Comparison of ENCODE assay signal across 51 mouse cellular contexts in genomic region chr7:102915261-102915660, GRCm38 (mm10). TPM values are rescaled to one million over a fixed set of nuclear protein-coding genes. Genes with fewer than 3 reads are reported as not detected.
"Had no signal": no experiment of that assay in that cellular context is flagged by ENCODE, and none has a peak within 500 bp of the region (broad histone marks: within the 10 kb centered on the region; RNA-seq: fewer than 3 reads in every experiment).

No protein-coding gene starts in this region.

- H3K27me3 ChIP-seq: heart, embryonic 12.5 days; heart, embryonic 13.5 days; heart, embryonic 15.5 days; hindbrain, embryonic 12.5 days; hindbrain, embryonic 13.5 days; hindbrain, embryonic 15.5 days; intestine, embryonic 15.5 days; kidney, embryonic 15.5 days had no signal

- H3K36me3 ChIP-seq: heart, embryonic 12.5 days; heart, embryonic 13.5 days; heart, embryonic 15.5 days; hindbrain, embryonic 10.5 days; hindbrain, embryonic 12.5 days; hindbrain, embryonic 13.5 days; hindbrain, embryonic 15.5 days; intestine, embryonic 15.5 days; kidney, embryonic 15.5 days had no signal

- H3K4me3 ChIP-seq: heart, embryonic 12.5 days; heart, embryonic 13.5 days; heart, embryonic 15.5 days; hindbrain, embryonic 10.5 days; hindbrain, embryonic 12.5 days; hindbrain, embryonic 13.5 days; hindbrain, embryonic 15.5 days; intestine, embryonic 15.5 days; kidney, embryonic 15.5 days; layer of hippocampus, adult 2 months; left cerebral cortex, adult 2 months had no signal

- H3K27ac ChIP-seq: heart, embryonic 13.5 days; heart, embryonic 15.5 days; hindbrain, embryonic 10.5 days; hindbrain, embryonic 12.5 days; hindbrain, embryonic 13.5 days; hindbrain, embryonic 14.5 days; hindbrain, embryonic 15.5 days; hindbrain, postnatal 0 days; intestine, embryonic 15.5 days; kidney, embryonic 15.5 days; kidney, postnatal 0 days; layer of hippocampus, adult 2 months; left cerebral cortex, adult 2 months had no signal

- H3K4me2 ChIP-seq: heart, embryonic 12.5 days; heart, embryonic 13.5 days; heart, embryonic 15.5 days; hindbrain, embryonic 12.5 days; hindbrain, embryonic 13.5 days; hindbrain, embryonic 14.5 days; hindbrain, embryonic 15.5 days; intestine, embryonic 15.5 days; kidney, embryonic 15.5 days had no signal

- H3K9ac ChIP-seq: heart, embryonic 12.5 days; heart, embryonic 13.5 days; heart, embryonic 15.5 days; hindbrain, embryonic 12.5 days; hindbrain, embryonic 13.5 days; hindbrain, embryonic 14.5 days; hindbrain, embryonic 15.5 days; intestine, embryonic 15.5 days; kidney, embryonic 15.5 days had no signal

- H3K4me1 ChIP-seq: hindbrain, embryonic 10.5 days; hindbrain, embryonic 13.5 days; hindbrain, embryonic 15.5 days; intestine, embryonic 15.5 days; kidney, embryonic 15.5 days had no signal

- H3K9me3 ChIP-seq: heart, embryonic 12.5 days; heart, embryonic 13.5 days; heart, embryonic 15.5 days; hindbrain, embryonic 10.5 days; hindbrain, embryonic 12.5 days; hindbrain, embryonic 13.5 days; hindbrain, embryonic 15.5 days; intestine, embryonic 15.5 days; kidney, embryonic 15.5 days had no signal

- ATAC-seq: hindbrain, embryonic 16.5 days; hindbrain, postnatal 0 days; inflammation-experienced regulatory T-cells, adult 6 months; intestine, embryonic 15.5 days; intestine, embryonic 16.5 days; intestine, postnatal 0 days had no signal

- DNase-seq: heart, postnatal 10 days; heart, postnatal 14 days; heart, postnatal 36 days; heart, postnatal 4 days; kidney, adult 11 months; kidney, adult 18-20 months; kidney, adult 2 months; kidney, adult 8-10 months; kidney, adult 9 months; kidney, postnatal 10 days; kidney, postnatal 14 days; kidney, postnatal 25 days; kidney, postnatal 36 days; kidney, postnatal 4 days; layer of hippocampus, adult 9-11 months; layer of hippocampus, postnatal 36 days had no signal

RNA-seq across cellular contexts. Expression of gene Olfr571, which starts 2.1 kb away (rescaled TPM):
- total RNA-seq: heart, postnatal 10 days; heart, postnatal 14 days; heart, postnatal 25 days; heart, postnatal 36 days; heart, postnatal 4 days; hematopoietic stem cell, adult 5-6 weeks; hindbrain, postnatal 0 days; layer of hippocampus, adult 18-20 months; layer of hippocampus, adult 2 months; layer of hippocampus, adult 8-10 months; layer of hippocampus, postnatal 10 days; layer of hippocampus, postnatal 14 days; layer of hippocampus, postnatal 36 days; left cerebral cortex, adult 18-20 months; left cerebral cortex, adult 2 months; left cerebral cortex, adult 8-10 months had no signal
- polyA plus RNA-seq: heart, embryonic 12.5 days; heart, embryonic 13.5 days; heart, embryonic 14.5 days; heart, embryonic 15.5 days; heart, embryonic 16.5 days; heart, postnatal 0 days; hindbrain, embryonic 11.5 days; hindbrain, embryonic 12.5 days; hindbrain, embryonic 13.5 days; hindbrain, embryonic 14.5 days; hindbrain, embryonic 15.5 days; hindbrain, embryonic 16.5 days; hindbrain, postnatal 0 days; inflammation-experienced regulatory T-cells, adult 6 months; intestine, embryonic 14.5 days; intestine, embryonic 15.5 days; intestine, embryonic 16.5 days; intestine, postnatal 0 days; kidney, adult 2 months; kidney, embryonic 14.5 days; kidney, embryonic 15.5 days; kidney, embryonic 16.5 days; kidney, postnatal 0 days; large intestine, adult 2 months had no signal

RNA-seq across cellular contexts. Expression of gene Olfr572, which starts 8.9 kb away (rescaled TPM):
- total RNA-seq: heart, postnatal 10 days; heart, postnatal 14 days; heart, postnatal 25 days; heart, postnatal 36 days; heart, postnatal 4 days; hematopoietic stem cell, adult 5-6 weeks; hindbrain, postnatal 0 days; layer of hippocampus, adult 18-20 months; layer of hippocampus, adult 2 months; layer of hippocampus, adult 8-10 months; layer of hippocampus, postnatal 10 days; layer of hippocampus, postnatal 14 days; layer of hippocampus, postnatal 25 days; layer of hippocampus, postnatal 36 days; left cerebral cortex, adult 18-20 months; left cerebral cortex, adult 2 months; left cerebral cortex, adult 8-10 months had no signal
- polyA plus RNA-seq: heart, embryonic 12.5 days; heart, embryonic 13.5 days; heart, embryonic 14.5 days; heart, embryonic 15.5 days; heart, embryonic 16.5 days; heart, postnatal 0 days; hindbrain, embryonic 10.5 days; hindbrain, embryonic 11.5 days; hindbrain, embryonic 12.5 days; hindbrain, embryonic 13.5 days; hindbrain, embryonic 14.5 days; hindbrain, embryonic 15.5 days; hindbrain, embryonic 16.5 days; hindbrain, postnatal 0 days; inflammation-experienced regulatory T-cells, adult 6 months; intestine, embryonic 14.5 days; intestine, embryonic 15.5 days; intestine, embryonic 16.5 days; intestine, postnatal 0 days; kidney, adult 2 months; kidney, embryonic 14.5 days; kidney, embryonic 15.5 days; kidney, embryonic 16.5 days; kidney, postnatal 0 days; large intestine, adult 2 months had no signal

RNA-seq across cellular contexts. Expression of gene Olfr570, which starts 20.9 kb away (rescaled TPM):
- total RNA-seq: heart, postnatal 10 days; heart, postnatal 14 days; heart, postnatal 25 days; heart, postnatal 36 days; heart, postnatal 4 days; hematopoietic stem cell, adult 5-6 weeks; hindbrain, postnatal 0 days; layer of hippocampus, adult 18-20 months; layer of hippocampus, adult 2 months; layer of hippocampus, adult 8-10 months; layer of hippocampus, postnatal 10 days; layer of hippocampus, postnatal 25 days; layer of hippocampus, postnatal 36 days; left cerebral cortex, adult 18-20 months; left cerebral cortex, adult 2 months; left cerebral cortex, adult 8-10 months had no signal
- polyA plus RNA-seq: heart, embryonic 12.5 days; heart, embryonic 13.5 days; heart, embryonic 14.5 days; heart, embryonic 15.5 days; heart, embryonic 16.5 days; heart, postnatal 0 days; hindbrain, embryonic 10.5 days; hindbrain, embryonic 11.5 days; hindbrain, embryonic 12.5 days; hindbrain, embryonic 13.5 days; hindbrain, postnatal 0 days; inflammation-experienced regulatory T-cells, adult 6 months; intestine, embryonic 14.5 days; intestine, embryonic 15.5 days; intestine, embryonic 16.5 days; intestine, postnatal 0 days; kidney, adult 2 months; kidney, embryonic 14.5 days; kidney, embryonic 15.5 days; kidney, embryonic 16.5 days; kidney, postnatal 0 days; large intestine, adult 2 months had no signal

RNA-seq across cellular contexts. Expression of gene Olfr569, which starts 24.6 kb away (rescaled TPM):
- total RNA-seq: heart, postnatal 10 days; heart, postnatal 14 days; heart, postnatal 25 days; heart, postnatal 36 days; heart, postnatal 4 days; hindbrain, postnatal 0 days; layer of hippocampus, adult 18-20 months; layer of hippocampus, adult 2 months; layer of hippocampus, adult 8-10 months; layer of hippocampus, postnatal 10 days; layer of hippocampus, postnatal 14 days; layer of hippocampus, postnatal 25 days; layer of hippocampus, postnatal 36 days; left cerebral cortex, adult 18-20 months; left cerebral cortex, adult 2 months; left cerebral cortex, adult 8-10 months had no signal
- polyA plus RNA-seq: heart, embryonic 12.5 days; heart, embryonic 13.5 days; heart, embryonic 14.5 days; heart, embryonic 15.5 days; heart, embryonic 16.5 days; heart, postnatal 0 days; hindbrain, embryonic 10.5 days; hindbrain, embryonic 11.5 days; hindbrain, embryonic 12.5 days; hindbrain, embryonic 13.5 days; hindbrain, embryonic 14.5 days; hindbrain, embryonic 15.5 days; hindbrain, embryonic 16.5 days; hindbrain, postnatal 0 days; inflammation-experienced regulatory T-cells, adult 6 months; intestine, embryonic 14.5 days; intestine, embryonic 15.5 days; intestine, embryonic 16.5 days; intestine, postnatal 0 days; kidney, adult 2 months; kidney, embryonic 14.5 days; kidney, embryonic 15.5 days; kidney, embryonic 16.5 days; kidney, postnatal 0 days; large intestine, adult 2 months had no signal

RNA-seq across cellular contexts. Expression of gene Olfr573-ps1, which starts 27.1 kb away (rescaled TPM):
- total RNA-seq: heart, postnatal 10 days; heart, postnatal 14 days; heart, postnatal 25 days; heart, postnatal 36 days; heart, postnatal 4 days; hematopoietic stem cell, adult 5-6 weeks; hindbrain, postnatal 0 days; layer of hippocampus, adult 18-20 months; layer of hippocampus, adult 2 months; layer of hippocampus, adult 8-10 months; layer of hippocampus, postnatal 10 days; layer of hippocampus, postnatal 14 days; layer of hippocampus, postnatal 25 days; layer of hippocampus, postnatal 36 days; left cerebral cortex, adult 18-20 months; left cerebral cortex, adult 2 months; left cerebral cortex, adult 8-10 months had no signal
- polyA plus RNA-seq: heart, embryonic 12.5 days; heart, embryonic 13.5 days; heart, embryonic 14.5 days; heart, embryonic 15.5 days; heart, embryonic 16.5 days; heart, postnatal 0 days; hindbrain, embryonic 10.5 days; hindbrain, embryonic 11.5 days; hindbrain, embryonic 12.5 days; hindbrain, embryonic 13.5 days; hindbrain, embryonic 14.5 days; hindbrain, embryonic 15.5 days; hindbrain, embryonic 16.5 days; hindbrain, postnatal 0 days; inflammation-experienced regulatory T-cells, adult 6 months; intestine, embryonic 14.5 days; intestine, embryonic 15.5 days; intestine, embryonic 16.5 days; intestine, postnatal 0 days; kidney, adult 2 months; kidney, embryonic 14.5 days; kidney, embryonic 15.5 days; kidney, embryonic 16.5 days; kidney, postnatal 0 days; large intestine, adult 2 months had no signal
